Mouse (Mus musculus) ES-E14 (cell line): ENCODE data around the gene Foxn3. TPM values are rescaled to one million over a fixed set of nuclear protein-coding genes. Genes with fewer than 3 reads are reported as not detected.

ENCODE experiments used
- DNase-seq: peaks from one replicate; pipeline ENCODE4 v3.0.0-alpha.2; 2013; ENCODE audit warnings: low read depth, low spot score
- H3K27ac ChIP-seq: 2 replicates; pipeline ENCODE4 v1.5.1; 2012; ENCODE audit warnings: low read depth, mild to moderate bottlenecking, low read length, moderate library complexity, mixed read lengths; ENCODE audit not compliant: poor library complexity, insufficient read depth, severe bottlenecking
- H3K36me3 ChIP-seq: 2 replicates; pipeline ENCODE4 v1.6.1; 2012; ENCODE audit warnings: mild to moderate bottlenecking, low read length, moderate library complexity, mixed read lengths; ENCODE audit not compliant: control insufficient read depth, poor library complexity, insufficient read depth, severe bottlenecking
- H3K4me1 ChIP-seq, 2 experiments: fragments of 150-350 bp in 1 of 2; sonication (generic) in 1 of 2; 2 replicates each; pipeline ENCODE4 v1.6.1; 2012; ENCODE audit warnings: low read length in 2 of 2, mild to moderate bottlenecking in 1 of 2, mixed read lengths in 1 of 2; ENCODE audit not compliant: control insufficient read depth in 2 of 2, insufficient read depth in 2 of 2, poor library complexity in 1 of 2
- H3K4me3 ChIP-seq, 2 experiments: fragments of 150-350 bp in 1 of 2; sonication (generic) in 1 of 2; 2 replicates each; pipeline ENCODE4 v1.5.1; 2012; ENCODE audit warnings: low read length in 2 of 2, low read depth in 1 of 2, mild to moderate bottlenecking in 1 of 2, mixed read lengths in 1 of 2; ENCODE audit not compliant: insufficient read depth in 1 of 2, poor library complexity in 1 of 2, severe bottlenecking in 1 of 2
- H3K9ac ChIP-seq: 2 replicates; pipeline ENCODE4 v1.6.1; 2012; ENCODE audit warnings: low read depth, mild to moderate bottlenecking, low read length, mixed read lengths; ENCODE audit not compliant: poor library complexity, insufficient read depth, severe bottlenecking
- H3K9me3 ChIP-seq: fragments of 150-350 bp; sonication (generic); 2 replicates; pipeline ENCODE4 v1.6.1; 2012; ENCODE audit warnings: low read depth, mild to moderate bottlenecking, low read length; ENCODE audit not compliant: control insufficient read depth, insufficient read depth
- CHD2 ChIP-seq: IDR thresholded peaks from 2 replicates; pipeline ENCODE4 v1.6.1; 2014; ENCODE audit warnings: mild to moderate bottlenecking, low read depth, low read length, inconsistent platforms
- HCFC1 ChIP-seq: IDR thresholded peaks from 2 replicates; pipeline ENCODE4 v1.6.1; 2012; ENCODE audit warnings: low read length, inconsistent platforms, borderline replicate concordance; ENCODE audit not compliant: insufficient read depth
- MAFK ChIP-seq: IDR thresholded peaks from 2 replicates; pipeline ENCODE4 v1.6.1; 2014; ENCODE audit warnings: mild to moderate bottlenecking, low read depth, low read length, inconsistent platforms; ENCODE audit not compliant: insufficient read depth
- ZC3H11A ChIP-seq: IDR thresholded peaks from 2 replicates; pipeline ENCODE4 v1.6.1; 2012; ENCODE audit warnings: low read depth, mild to moderate bottlenecking, inconsistent platforms, low read length, borderline replicate concordance
- ZNF384 ChIP-seq: IDR thresholded peaks from 2 replicates; pipeline ENCODE4 v1.6.1; 2012; ENCODE audit warnings: low read depth, low read length, inconsistent platforms
- in situ Hi-C, 2 experiments: fragments of 600-800 bp; cut with MboI; formaldehyde crosslinking; loops; one replicate each; pipeline ENCODE4 v1.15.1; 2025; ENCODE audit warnings: low sequenced_read_pairs in 2 of 2, inconsistent platforms in 1 of 2; ENCODE audit not compliant: unreplicated experiment in 2 of 2
- total RNA-seq: library from RNA; depleted of rRNA; stranded (reverse); fragments of 300-350 nt; gene quantifications from 2 replicates; pipeline ENCODE4 v1.2.3, GENCODE M21; 2012

Foxn3 gene
- total RNA-seq, 1 experiment: 34.6 TPM

GRCm38 (mm10) chr12:99415538-99415937, 147.8 kb downstream of the Foxn3 start:
- TF ChIP-seq ZC3H11A (no peak), ZNF384 (no peak), CHD2 (no peak)
- Histone ChIP-seq H3K27ac (no peak overlapping the region), H3K9ac (no peak overlapping the region), H3K4me3 (no peak overlapping the region), H3K9me3 (no peaks in the 10 kb centered on the region), H3K4me1 (peaks cover 14 to 15% of the 10 kb centered on the region in 2 experiments), H3K36me3 (no peaks in the 10 kb centered on the region)
- no peak for DNase-seq
- in situ Hi-C loops: no loop called here

- H3K27ac ChIP-seq: peak overlapping the region; percentile 99
- peaks cover 15 to 16% of the 10 kb centered on the region in 2 experiments for H3K4me1 ChIP-seq
- H3K9ac ChIP-seq: peak overlapping the region; percentile 69
- no peaks in the 10 kb centered on the region for H3K9me3 ChIP-seq
- TF ChIP-seq ZC3H11A (no peak), CHD2 (peak; percentile 46; the same call in 1 of the 2 replicates)
- in situ Hi-C loops: no loop called here
- peak; percentile 47 for DNase-seq
- no peaks in the 10 kb centered on the region; the same call in 1 of the 2 replicates for H3K36me3 ChIP-seq
- peak overlapping the region; percentile 36 to 66 for H3K4me3 ChIP-seq
Measured at GRCm38 (mm10) chr12:99412496-99412895, 150.9 kb downstream of the Foxn3 start.

GRCm38 (mm10) chr12:99412034-99412433, 151.3 kb downstream of the Foxn3 start:
- no peak for TF ChIP-seq ZC3H11A
- no peak for TF ChIP-seq CHD2
- TF ChIP-seq HCFC1: no peak
- TF ChIP-seq ZNF384: no peak
- no peak for TF ChIP-seq MAFK
- H3K9me3 ChIP-seq: no peaks in the 10 kb centered on the region
- peak overlapping the region; percentile 69 for H3K9ac ChIP-seq
- H3K4me3 ChIP-seq: peak overlapping the region; percentile 53 to 66
- no peak for DNase-seq
- H3K27ac ChIP-seq: peak overlapping the region; percentile 99
- H3K36me3 ChIP-seq: no peaks in the 10 kb centered on the region; the same call in 1 of the 2 replicates
- in situ Hi-C loops: no loop called here
- H3K4me1 ChIP-seq: peaks cover 15 to 16% of the 10 kb centered on the region in 2 experiments

- H3K36me3 ChIP-seq: no peaks in the 10 kb centered on the region; the same call in 1 of the 2 replicates
- in situ Hi-C loops: no loop called here
- H3K9ac ChIP-seq: no peak overlapping the region
- no peak overlapping the region for H3K27ac ChIP-seq
- TF ChIP-seq HCFC1: no peak
- no peak for TF ChIP-seq ZNF384
- TF ChIP-seq MAFK: no peak
- no peak for TF ChIP-seq ZC3H11A
- TF ChIP-seq CHD2: no peak
- no peaks in the 10 kb centered on the region for H3K9me3 ChIP-seq
- DNase-seq: no peak
- H3K4me3 ChIP-seq: no peak overlapping the region
- H3K4me1 ChIP-seq: peaks cover 7 to 11% of the 10 kb centered on the region in 2 experiments
Measured at GRCm38 (mm10) chr12:99408651-99409050, 154.7 kb downstream of the Foxn3 start.

- Histone ChIP-seq H3K4me3 (no peak overlapping the region), H3K36me3 (no peaks in the 10 kb centered on the region; the same call in 1 of the 2 replicates), H3K27ac (no peak overlapping the region), H3K9ac (no peak overlapping the region), H3K9me3 (no peaks in the 10 kb centered on the region), H3K4me1 (peaks cover 3 to 8% of the 10 kb centered on the region in 2 experiments; a peak in 3 of 4 replicates)
- in situ Hi-C loops: no loop called here
- TF ChIP-seq HCFC1: no peak
- no peak for DNase-seq
Measured at GRCm38 (mm10) chr12:99408089-99408488, 155.3 kb downstream of the Foxn3 start.
